Mouse (Mus musculus) limb, embryonic 13.5 days (tissue): ENCODE data around the gene Ilf2. TPM values are rescaled to one million over a fixed set of nuclear protein-coding genes. Genes with fewer than 3 reads are reported as not detected.

Experiments
- ATAC-seq: fragments of 200-750 bp; cut with Nextera tagmentation; 2 replicates; pipeline ENCODE4 v1.8.0; 2017; ENCODE audit warnings: low read depth, moderate number of reproducible peaks, moderate TSS enrichment; ENCODE audit not compliant: low FRiP score
- H3K27ac ChIP-seq: fragments of 300-500 bp; sonication (generic); 2 replicates; pipeline ENCODE4 v1.5.1; 2015; ENCODE audit warnings: inconsistent platforms, mild to moderate bottlenecking, moderate library complexity
- H3K27me3 ChIP-seq: fragments of 300-500 bp; sonication (generic); 2 replicates; pipeline ENCODE4 v1.6.1; 2015; ENCODE audit warnings: mild to moderate bottlenecking, inconsistent platforms
- H3K36me3 ChIP-seq: fragments of 300-500 bp; sonication (generic); 2 replicates; pipeline ENCODE4 v1.6.1; 2015; ENCODE audit warnings: inconsistent platforms, mild to moderate bottlenecking, moderate library complexity
- H3K4me1 ChIP-seq: fragments of 300-500 bp; sonication (generic); 2 replicates; pipeline ENCODE4 v1.6.1; 2015; ENCODE audit warnings: inconsistent platforms
- H3K4me2 ChIP-seq: fragments of 300-500 bp; sonication (generic); replicated peaks from 2 replicates; pipeline ENCODE4 v1.6.1; 2015; ENCODE audit warnings: inconsistent platforms, mild to moderate bottlenecking, moderate library complexity
- H3K4me3 ChIP-seq: fragments of 300-500 bp; sonication (generic); 2 replicates; pipeline ENCODE4 v1.5.1; 2015; ENCODE audit warnings: moderate library complexity, mild to moderate bottlenecking, inconsistent platforms
- H3K9ac ChIP-seq: fragments of 300-500 bp; sonication (generic); 2 replicates; pipeline ENCODE4 v1.6.1; 2015; ENCODE audit warnings: mild to moderate bottlenecking, inconsistent platforms
- H3K9me3 ChIP-seq: fragments of 300-500 bp; sonication (generic); 2 replicates; pipeline ENCODE4 v1.6.1; 2016; ENCODE audit warnings: inconsistent platforms
- WGBS: fragments of 180-500 bp; shearing (Covaris S2); methylation state at CpG from one replicate; pipeline ENCODE4 v1.1.7; 2015; 5-methylcytosine and 5-hydroxymethylcytosine counted together
- polyA plus RNA-seq: library from polyadenylated mRNA; unstranded; fragments of >200 nt; fragmentation: Nextera tagmentation; extraction: Ambion mirVana; gene quantifications from 2 replicates; pipeline ENCODE4 v1.2.1, GENCODE M21; 2015

Gene Ilf2
- polyA plus RNA-seq, 1 experiment from 2014 or later: 284 TPM

DNA sequence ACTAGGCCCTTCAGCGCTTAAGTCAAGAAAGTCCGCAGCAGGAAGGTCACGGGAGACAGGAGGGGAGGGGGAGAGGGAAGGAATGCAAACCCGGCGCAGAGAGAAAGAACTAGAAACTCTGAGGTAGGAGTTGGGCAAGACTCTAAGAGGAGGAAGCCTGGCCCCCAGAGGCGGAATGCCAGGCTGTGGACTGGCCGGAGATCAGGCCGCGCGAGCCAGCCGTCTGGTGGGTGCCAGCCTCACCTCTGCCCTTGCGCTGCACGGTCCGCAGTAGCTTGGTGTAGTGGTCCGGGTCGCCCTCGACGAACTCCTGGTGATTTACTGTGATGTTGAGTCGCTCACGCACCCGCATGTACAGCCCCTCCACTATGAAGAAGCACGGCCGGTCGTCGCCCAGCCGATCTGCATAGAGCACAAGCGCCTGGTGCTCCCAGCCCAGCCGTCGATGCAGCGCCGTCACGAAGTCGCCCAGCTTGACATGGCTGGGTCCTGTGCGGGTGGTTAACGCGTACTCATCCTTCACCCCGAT, 11.3 kb upstream of the Ilf2 start:
- H3K4me2 ChIP-seq: peak overlapping the region; percentile 96
- peaks cover 14% of the 10 kb centered on the region for H3K4me1 ChIP-seq
- H3K4me3 ChIP-seq: peak overlapping the region; percentile 54
- peaks cover 75% of the 10 kb centered on the region for H3K27me3 ChIP-seq
- no peaks in the 10 kb centered on the region for H3K36me3 ChIP-seq
- 10% methylated on average over 37 of the region's 37 CpGs for WGBS
- H3K27ac ChIP-seq: no peak overlapping the region
- no peak for ATAC-seq
- peak overlapping the region; percentile 66; the same call in 1 of the 2 replicates for H3K9ac ChIP-seq
- H3K9me3 ChIP-seq: no peaks in the 10 kb centered on the region

DNA sequence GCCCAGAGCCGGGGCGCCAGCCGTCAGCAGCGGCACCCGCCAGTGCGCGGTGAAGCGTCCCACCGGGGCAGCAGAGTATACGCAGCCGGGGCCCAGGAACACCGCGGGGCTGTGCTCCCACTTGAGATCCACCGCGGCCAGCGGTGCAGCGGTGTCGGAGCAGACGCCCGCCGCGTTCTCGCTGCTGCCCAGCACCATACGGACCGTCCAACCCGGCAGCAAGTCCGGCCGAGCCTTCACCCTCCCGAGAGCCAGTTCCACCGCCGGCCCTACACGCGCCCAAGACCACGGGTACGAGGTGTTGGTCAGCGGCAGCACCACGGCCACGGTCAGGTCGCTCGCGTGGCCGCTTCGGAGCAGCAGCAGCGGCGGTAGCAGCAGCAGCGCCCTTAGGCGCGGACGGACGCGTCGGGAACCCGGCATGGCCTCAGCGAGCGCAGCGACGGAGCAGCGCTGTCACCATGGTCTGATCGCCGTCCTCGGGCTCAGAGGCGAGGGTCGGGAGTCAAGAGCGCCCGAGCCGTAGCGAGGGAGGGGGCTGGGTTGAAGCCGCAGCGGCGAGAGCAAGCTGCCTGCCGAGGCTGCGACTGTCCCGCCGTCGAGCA, 10.7 kb upstream of the Ilf2 start:
- Histone ChIP-seq H3K4me3 (peak overlapping the region; percentile 54), H3K9ac (peak overlapping the region; percentile 66), H3K27me3 (peaks cover 70% of the 10 kb centered on the region), H3K36me3 (no peaks in the 10 kb centered on the region), H3K4me1 (peaks cover 14% of the 10 kb centered on the region), H3K4me2 (peak overlapping the region; percentile 96), H3K9me3 (no peaks in the 10 kb centered on the region), H3K27ac (no peak overlapping the region)
- 0 out of 2 replicates have a peak, but pooled peaks have one; percentile 9 for ATAC-seq
- under 1% methylated on average over 75 of the region's 75 CpGs for WGBS

DNA sequence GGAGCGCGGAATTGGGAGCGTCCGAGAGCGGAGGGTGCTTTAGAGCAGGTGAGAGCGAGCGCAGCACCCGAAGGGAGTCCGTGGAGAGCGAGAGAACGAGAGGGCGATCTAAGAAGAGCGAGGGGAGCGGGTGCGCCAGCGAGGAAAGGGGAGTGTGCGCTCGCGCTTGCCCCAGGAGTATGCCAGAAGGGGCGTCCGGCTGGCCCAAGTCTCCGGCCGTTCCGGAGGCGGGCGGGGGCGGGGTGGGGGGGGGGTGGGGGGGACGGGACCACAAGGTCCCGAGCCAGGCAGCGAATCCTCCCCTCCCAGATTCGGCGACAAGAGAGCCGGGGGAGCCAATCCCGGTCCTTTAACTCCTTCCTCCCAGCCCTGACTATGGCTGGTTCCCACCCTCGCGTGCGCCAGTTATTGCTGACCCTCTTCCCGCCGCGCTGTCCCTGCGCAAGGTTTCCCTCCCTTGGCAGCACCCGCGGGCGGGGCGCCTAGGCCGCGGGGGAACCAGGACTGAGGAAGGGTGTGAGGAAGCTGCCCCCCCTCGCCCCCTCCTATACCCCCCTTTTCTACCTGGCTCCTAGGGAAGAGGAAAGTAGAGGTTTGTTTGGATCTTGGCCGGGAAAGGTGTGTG, 10.1 kb upstream of the Ilf2 start, which contains the start of gene Npr1:
Gene Npr1 (minus strand): TSS at position 181 of the 625 bp plus-strand sequence.
- peaks cover 14% of the 10 kb centered on the region for H3K4me1 ChIP-seq
- H3K9ac ChIP-seq: peak within 1 kb of the TSS; percentile 66
- peaks cover 64% of the 10 kb centered on the region for H3K27me3 ChIP-seq
- ATAC-seq: peak; percentile 49
- peak within 1 kb of the TSS; percentile 54 for H3K4me3 ChIP-seq
- under 1% methylated on average over 32 of the region's 49 CpGs for WGBS
- no peaks in the 10 kb centered on the region for H3K9me3 ChIP-seq
- H3K27ac ChIP-seq: no peak within 1 kb of the TSS
- H3K36me3 ChIP-seq: no peaks in the 10 kb centered on the region
- peak within 1 kb of the TSS; percentile 96 for H3K4me2 ChIP-seq

DNA sequence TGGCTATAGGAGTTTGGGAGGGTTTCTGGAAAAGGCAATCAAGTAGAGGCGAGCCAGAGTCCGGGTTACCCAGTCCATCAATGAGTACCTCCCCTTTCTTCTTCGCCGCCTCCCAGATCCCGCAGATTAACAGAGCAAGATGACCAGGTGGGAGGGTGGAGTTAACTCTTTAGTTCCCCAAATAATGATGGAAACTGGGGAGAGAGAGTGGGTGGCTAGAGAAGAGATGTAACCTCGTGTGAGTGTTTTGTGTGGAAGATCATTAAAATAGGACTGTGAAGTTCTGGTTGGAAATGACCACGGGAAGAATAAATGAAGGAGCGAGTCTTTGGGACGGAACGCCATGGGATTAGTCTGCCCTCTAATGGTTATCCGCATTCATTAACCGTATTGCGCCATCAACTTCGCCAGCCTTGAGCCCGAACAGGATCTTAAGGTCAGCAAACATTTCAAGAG, 9.6 kb upstream of the Ilf2 start:
- no peaks in the 10 kb centered on the region for H3K9me3 ChIP-seq

DNA sequence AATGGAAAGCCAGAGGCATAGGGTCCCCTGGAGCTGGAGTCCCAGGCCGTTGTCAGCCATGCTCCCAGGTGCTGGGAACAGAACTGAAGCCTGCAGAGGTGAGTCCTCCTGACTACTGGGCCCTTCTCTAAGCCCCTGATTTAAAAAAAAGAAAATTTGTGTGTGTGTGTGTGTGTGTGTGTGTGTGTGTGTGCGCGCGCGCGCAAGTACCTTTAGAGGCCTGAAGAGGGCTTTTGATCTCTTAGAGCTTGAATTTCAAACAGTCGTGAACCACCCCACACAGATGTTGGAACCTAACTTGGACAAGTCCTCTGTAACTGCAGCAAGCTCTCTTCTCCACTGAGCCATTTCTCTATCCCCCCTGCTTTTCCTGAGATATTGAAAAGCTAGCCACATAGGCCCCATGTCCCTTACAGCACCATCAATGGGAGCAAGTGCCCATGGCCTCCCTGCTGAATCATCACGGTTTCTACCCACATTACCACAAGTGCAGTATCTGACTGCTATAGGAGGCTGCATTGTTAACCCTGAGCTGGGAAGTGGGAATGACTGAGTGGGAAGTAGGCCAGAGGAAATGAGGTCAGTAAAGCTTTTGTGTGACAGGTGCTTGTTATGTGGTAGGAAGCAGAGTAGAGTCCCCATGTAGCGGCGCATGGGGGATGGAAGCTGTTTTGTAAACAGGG, 8.2 kb upstream of the Ilf2 start:
- Histone ChIP-seq H3K27ac (no peak overlapping the region), H3K9ac (no peak overlapping the region), H3K36me3 (no peaks in the 10 kb centered on the region), H3K4me3 (no peak overlapping the region), H3K4me2 (no peak overlapping the region), H3K4me1 (peaks cover 14% of the 10 kb centered on the region), H3K27me3 (peaks cover 45% of the 10 kb centered on the region), H3K9me3 (no peaks in the 10 kb centered on the region)
- 92% methylated on average over 10 of the region's 10 CpGs for WGBS
- ATAC-seq: no peak

More for the DNA sequence above, 9.6 kb upstream of the Ilf2 start:
- WGBS: 0% methylated on average over 15 of the region's 15 CpGs
- Histone ChIP-seq H3K9ac (peak overlapping the region; percentile 66), H3K4me3 (peak overlapping the region; percentile 54), H3K36me3 (no peaks in the 10 kb centered on the region), H3K27me3 (peaks cover 59% of the 10 kb centered on the region), H3K4me2 (peak overlapping the region; percentile 96), H3K27ac (no peak overlapping the region), H3K4me1 (peaks cover 14% of the 10 kb centered on the region)
- ATAC-seq: peak; percentile 42

DNA sequence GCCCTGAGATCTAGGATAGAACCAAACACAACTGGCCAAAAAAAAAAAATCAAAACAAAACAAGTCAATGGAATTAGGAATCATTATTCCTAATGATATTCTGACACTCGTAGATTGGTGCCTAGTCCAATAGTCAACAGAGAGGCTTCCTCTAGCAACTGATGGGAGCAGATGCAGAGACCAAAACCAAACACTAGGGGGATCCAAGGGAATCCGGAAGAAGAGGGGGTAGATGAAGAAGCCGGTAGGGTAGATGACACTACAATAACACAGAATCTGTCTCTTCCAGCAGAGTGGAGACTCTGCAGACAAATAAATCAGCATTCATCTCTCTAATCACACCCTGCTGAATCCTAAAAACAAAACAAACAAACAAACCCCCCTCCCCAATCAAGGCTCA, 3.7 kb upstream of the Ilf2 start:
- Histone ChIP-seq H3K27ac (no peak overlapping the region), H3K4me3 (no peak overlapping the region), H3K4me2 (no peak overlapping the region), H3K9ac (no peak overlapping the region), H3K4me1 (peaks cover 6% of the 10 kb centered on the region), H3K9me3 (no peaks in the 10 kb centered on the region), H3K27me3 (0 out of 2 replicates have a peak, but pooled peaks cover 6% of the 10 kb centered on the region), H3K36me3 (no peaks in the 10 kb centered on the region)
- WGBS: 37% methylated on average over 3 of the region's 3 CpGs
- ATAC-seq: no peak

DNA sequence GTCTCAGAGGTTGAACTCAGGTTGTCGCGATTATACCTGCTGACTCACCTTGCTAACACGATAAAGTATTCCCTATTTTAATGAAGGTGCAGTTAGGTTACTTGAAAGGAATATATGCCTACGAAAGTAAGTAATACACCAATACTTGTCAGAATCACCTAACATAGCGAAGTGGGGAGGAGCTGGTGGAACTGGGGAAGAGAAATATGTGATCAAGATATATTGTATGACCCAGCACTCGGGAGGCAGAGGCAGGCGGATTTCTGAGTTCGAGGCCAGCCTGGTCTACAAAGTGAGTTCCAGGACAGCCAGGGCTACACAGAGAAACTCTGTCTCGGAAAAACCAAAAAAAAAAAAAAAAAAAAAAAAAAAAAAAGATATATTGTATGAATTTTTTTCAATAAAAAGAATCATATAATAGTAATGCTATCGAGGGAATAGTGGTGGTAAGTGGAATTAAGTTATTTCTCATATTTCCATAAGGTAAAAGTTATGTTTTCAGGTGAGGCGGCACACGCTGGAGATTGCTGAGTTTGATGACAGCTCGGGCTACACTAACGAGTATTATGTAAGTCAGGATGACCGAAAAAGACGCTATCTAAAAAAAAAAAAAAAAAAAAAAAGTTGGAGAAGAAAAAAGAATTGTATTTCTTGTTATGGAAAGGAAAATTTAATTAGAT, 635 bp upstream of the Ilf2 start:
- H3K4me2 ChIP-seq: peak overlapping the region; percentile 41
- no peak overlapping the region for H3K9ac ChIP-seq
- H3K9me3 ChIP-seq: no peaks in the 10 kb centered on the region
- H3K27me3 ChIP-seq: no peaks in the 10 kb centered on the region
- peak overlapping the region; percentile 39 for H3K4me3 ChIP-seq
- peaks cover 27% of the 10 kb centered on the region for H3K36me3 ChIP-seq
- H3K4me1 ChIP-seq: peaks cover 8% of the 10 kb centered on the region
- ATAC-seq: peak; percentile 17
- WGBS: 44% methylated on average over 16 of the region's 16 CpGs
- no peak overlapping the region for H3K27ac ChIP-seq

DNA sequence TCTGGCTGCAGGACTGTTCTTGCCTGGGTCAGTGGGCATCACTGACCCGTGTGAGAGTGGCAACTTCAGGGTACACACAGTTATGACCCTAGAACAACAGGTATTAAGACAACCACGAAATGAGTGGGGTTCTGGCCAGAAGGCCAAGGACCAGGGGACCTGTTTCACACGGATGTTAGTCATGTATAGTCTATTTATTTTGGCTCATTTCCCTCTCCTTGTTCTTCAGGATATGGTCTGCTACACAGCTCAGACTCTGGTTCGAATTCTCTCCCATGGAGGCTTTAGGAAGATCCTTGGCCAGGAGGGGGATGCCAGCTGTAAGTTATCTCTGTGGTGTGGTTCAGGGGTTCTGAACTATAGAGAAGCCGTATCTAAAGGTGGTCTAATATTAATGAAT, 11.1 kb downstream of the Ilf2 start:
- Histone ChIP-seq H3K4me2 (no peak overlapping the region), H3K27me3 (no peaks in the 10 kb centered on the region), H3K36me3 (peaks cover 73% of the 10 kb centered on the region), H3K27ac (no peak overlapping the region), H3K9me3 (no peaks in the 10 kb centered on the region), H3K9ac (no peak overlapping the region), H3K4me3 (no peak overlapping the region), H3K4me1 (peaks cover 9% of the 10 kb centered on the region)
- 85% methylated on average over 5 of the region's 5 CpGs for WGBS
- ATAC-seq: no peak

DNA sequence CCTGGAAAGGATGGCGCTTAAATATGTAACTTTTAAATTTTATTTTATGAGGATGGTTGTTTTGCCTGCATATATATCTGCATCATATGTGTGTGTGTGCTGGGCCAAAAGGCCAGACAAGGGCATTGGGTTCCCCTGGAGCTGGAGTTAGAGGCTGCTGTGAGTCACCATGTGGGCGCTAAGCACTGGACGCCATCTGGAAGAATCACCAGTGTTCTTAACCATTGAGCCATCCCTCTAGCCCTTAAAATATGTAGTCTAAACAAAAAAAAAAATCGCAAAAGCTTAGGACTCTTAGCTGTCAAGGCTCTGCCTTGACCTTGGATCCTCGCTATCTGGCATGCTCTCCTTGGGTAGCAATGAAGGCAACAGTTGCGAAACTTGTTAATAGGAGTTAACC, 12.7 kb downstream of the Ilf2 start:
- H3K27me3 ChIP-seq: no peaks in the 10 kb centered on the region
- peaks cover 57% of the 10 kb centered on the region for H3K36me3 ChIP-seq
- no peak overlapping the region for H3K4me3 ChIP-seq
- no peak overlapping the region for H3K4me2 ChIP-seq
- peaks cover 9% of the 10 kb centered on the region for H3K4me1 ChIP-seq
- no peak for ATAC-seq
- H3K27ac ChIP-seq: no peak overlapping the region
- H3K9me3 ChIP-seq: no peaks in the 10 kb centered on the region
- 88% methylated on average over 6 of the region's 6 CpGs for WGBS
- no peak overlapping the region for H3K9ac ChIP-seq

DNA sequence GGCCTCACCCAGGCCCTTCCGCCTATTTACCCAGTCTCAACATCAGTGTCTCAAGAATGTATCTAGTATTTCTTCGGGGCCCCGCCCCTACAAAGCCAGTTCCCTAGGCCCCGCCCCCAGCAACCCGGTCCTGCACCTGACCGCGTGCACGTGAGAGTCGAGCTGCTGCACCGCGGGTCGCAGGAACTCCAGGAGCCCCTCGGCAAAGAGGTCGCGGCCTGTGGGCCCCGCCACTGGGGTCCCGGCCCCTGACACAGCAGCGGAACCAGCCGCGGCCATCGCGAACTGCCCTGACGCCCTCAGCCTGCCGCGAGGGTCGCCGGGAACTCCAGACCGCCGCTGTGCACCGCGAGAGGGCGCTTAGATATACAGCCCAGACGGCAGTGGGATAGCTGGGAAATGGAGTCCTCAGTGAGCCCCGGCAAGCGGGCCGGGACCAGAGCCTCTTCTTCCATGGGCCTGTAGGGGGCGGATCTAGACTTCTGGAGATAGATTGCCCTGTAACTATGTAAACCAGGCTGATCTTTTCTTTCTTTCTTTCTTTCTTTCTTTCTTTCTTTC, 14.8 kb downstream of the Ilf2 start, which contains the start of gene Snapin:
Gene Snapin (minus strand): TSS at position 338 of the 561 bp plus-strand sequence.
- Histone ChIP-seq H3K27ac (no peak within 1 kb of the TSS; the same call in 1 of the 2 replicates), H3K36me3 (peaks cover 43% of the 10 kb centered on the region)
- under 1% methylated on average over 37 of the region's 37 CpGs for WGBS

DNA sequence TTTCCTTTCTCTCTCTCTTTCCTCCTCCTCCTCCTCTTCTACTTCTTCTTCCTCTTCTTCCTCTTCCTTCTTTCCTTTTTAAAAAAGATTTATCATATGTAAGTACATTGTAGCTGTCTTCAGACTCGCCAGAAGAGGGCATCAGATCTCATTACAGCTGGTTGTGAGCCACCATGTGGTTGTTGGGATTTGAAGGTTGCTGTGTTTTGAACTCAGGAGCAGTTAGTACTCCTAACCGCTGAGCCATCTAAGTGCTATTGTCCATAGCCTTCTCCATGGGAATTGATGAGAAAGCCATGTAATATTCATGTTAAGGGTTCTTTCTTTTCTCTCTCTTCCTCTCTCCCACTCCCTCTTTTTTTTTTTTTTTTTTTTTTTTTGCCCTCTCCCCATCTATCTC, 15.4 kb downstream of the Ilf2 start:
- peaks cover 42% of the 10 kb centered on the region for H3K36me3 ChIP-seq
- no peak overlapping the region for H3K4me2 ChIP-seq
- H3K9ac ChIP-seq: no peak overlapping the region
- H3K27ac ChIP-seq: no peak overlapping the region
- peaks cover 9% of the 10 kb centered on the region for H3K4me1 ChIP-seq
- H3K27me3 ChIP-seq: no peaks in the 10 kb centered on the region
- no peak for ATAC-seq
- WGBS: 40% methylated on average over 2 of the region's 2 CpGs
- H3K4me3 ChIP-seq: no peak overlapping the region
- no peaks in the 10 kb centered on the region for H3K9me3 ChIP-seq

More for the DNA sequence above, 14.8 kb downstream of the Ilf2 start, which contains the start of gene Snapin:
- ATAC-seq: peak; percentile 98
- H3K9ac ChIP-seq: peak within 1 kb of the TSS; percentile 73
- H3K27me3 ChIP-seq: no peaks in the 10 kb centered on the region
- peaks cover 9% of the 10 kb centered on the region for H3K4me1 ChIP-seq
- no peaks in the 10 kb centered on the region for H3K9me3 ChIP-seq
- H3K4me3 ChIP-seq: peak within 1 kb of the TSS; percentile 73
- peak within 1 kb of the TSS; percentile 71 for H3K4me2 ChIP-seq
